In genomic region chr12:76263876-76264275, GRCm38 (mm10) we compare ENCODE assay signal across 17 mouse cellular contexts. TPM values are rescaled to one million over a fixed set of nuclear protein-coding genes. Genes with fewer than 3 reads are reported as not detected.
DNase-seq lines count a peak whose midpoint lies in the region; ATAC-seq lines count a peak whose summit lies in the region.
"Had no signal": no experiment of that assay in that cellular context is flagged by ENCODE, and none has a peak within 500 bp of the region (broad histone marks: within the 10 kb centered on the region; RNA-seq: fewer than 3 reads in every experiment).

No protein-coding gene starts in this region.

- H3K4me1 ChIP-seq in kidney, embryonic 14.5 days (ENCODE audit: control insufficient read depth, insufficient read depth, low read length), result no peaks in the 10 kb centered on the region
- H3K4me1 ChIP-seq in neural tube, embryonic 15.5 days, result peaks cover 4% of the 10 kb centered on the region; the same call in 1 of the 2 replicates
- H3K4me1 ChIP-seq: embryonic facial prominence, embryonic 12.5 days; intestine, embryonic 15.5 days; limb, embryonic 10.5 days had no signal

- no peak overlapping the region for H3K27ac ChIP-seq in kidney, embryonic 14.5 days (ENCODE audit: low read depth, low read length)
- H3K27ac ChIP-seq in neural tube, embryonic 15.5 days (replicated peaks), result 0 out of 2 replicates have a peak overlapping the region, but pooled peaks have one; percentile 15
- H3K27ac ChIP-seq: embryonic facial prominence, embryonic 12.5 days; intestine, embryonic 15.5 days; limb, embryonic 10.5 days had no signal

- H3K36me3 ChIP-seq in kidney, embryonic 14.5 days (ENCODE audit: control insufficient read depth, insufficient read depth, low read length), result no peaks in the 10 kb centered on the region
- no peaks in the 10 kb centered on the region for H3K36me3 ChIP-seq in neural tube, embryonic 15.5 days
- H3K36me3 ChIP-seq: embryonic facial prominence, embryonic 12.5 days; intestine, embryonic 15.5 days had no signal

- 36% methylated on average over 1 of the region's 1 CpGs for WGBS in kidney, embryonic 14.5 days
- 28% methylated on average over 1 of the region's 1 CpGs for WGBS in neural tube, embryonic 15.5 days

- no peaks in the 10 kb centered on the region for H3K27me3 ChIP-seq in kidney, embryonic 14.5 days (ENCODE audit: control insufficient read depth, insufficient read depth, low read length)
- H3K27me3 ChIP-seq in neural tube, embryonic 15.5 days (replicated peaks), result no peaks in the 10 kb centered on the region
- H3K27me3 ChIP-seq: embryonic facial prominence, embryonic 12.5 days; intestine, embryonic 15.5 days had no signal

- no peaks in the 10 kb centered on the region for H3K9me3 ChIP-seq in kidney, embryonic 14.5 days (ENCODE audit: control insufficient read depth, low read length)
- no peaks in the 10 kb centered on the region for H3K9me3 ChIP-seq in neural tube, embryonic 15.5 days (replicated peaks)
- H3K9me3 ChIP-seq: embryonic facial prominence, embryonic 12.5 days; intestine, embryonic 15.5 days; limb, embryonic 10.5 days had no signal

- no peak overlapping the region for H3K9ac ChIP-seq in kidney, embryonic 14.5 days (ENCODE audit: low read depth, low read length)
- H3K9ac ChIP-seq in neural tube, embryonic 15.5 days (replicated peaks), result no peak overlapping the region
- H3K9ac ChIP-seq: embryonic facial prominence, embryonic 12.5 days; intestine, embryonic 15.5 days had no signal

- ATAC-seq in kidney, embryonic 14.5 days (ENCODE audit: low FRiP score, low TSS enrichment), result no peak
- ATAC-seq in neural tube, embryonic 15.5 days (ENCODE audit: low FRiP score), result no peak
- ATAC-seq: intestine, embryonic 15.5 days had no signal

- H3K4me3 ChIP-seq in kidney, embryonic 14.5 days (ENCODE audit: low read length), result no peak overlapping the region
- H3K4me3 ChIP-seq in neural tube, embryonic 15.5 days (replicated peaks), result no peak overlapping the region
- H3K4me3 ChIP-seq: embryonic facial prominence, embryonic 12.5 days; intestine, embryonic 15.5 days; limb, embryonic 10.5 days had no signal

- peak; percentile 79 for DNase-seq in heart, adult 11 months
- no peak for DNase-seq in heart, adult 9 months (ENCODE audit: low spot score in 2 of 2)
- DNase-seq in kidney, adult 8-10 months, result peak; percentile 63
- DNase-seq in neural tube, embryonic 10.5 days (ENCODE audit: extremely low spot score, low spot score), result no peak
- no peak for DNase-seq in adrenal gland, postnatal 14 days
- DNase-seq: adrenal gland, postnatal 36 days; right cerebral cortex, postnatal 14 days; thymus, adult 18-20 months had no signal

- H3K4me2 ChIP-seq in kidney, embryonic 14.5 days (replicated peaks; ENCODE audit: low read depth, low read length), result no peak overlapping the region
- H3K4me2 ChIP-seq in neural tube, embryonic 15.5 days, result no peak overlapping the region
- H3K4me2 ChIP-seq: embryonic facial prominence, embryonic 12.5 days; intestine, embryonic 15.5 days had no signal

RNA-seq across cellular contexts. Expression of gene Mthfd1, which starts 8.8 kb away (rescaled TPM):
- polyA plus RNA-seq in kidney, embryonic 14.5 days (2014; fragmentation: Nextera tagmentation; extraction: Ambion mirVana), result 58.1 and 102 TPM in 2 replicates
- polyA plus RNA-seq in neural tube, embryonic 15.5 days (2015; fragmentation: Nextera tagmentation; extraction: Ambion mirVana), result 29.3 and 43.5 TPM in 2 replicates
- 46.8 and 61.0 TPM in 2 replicates for total RNA-seq in adrenal gland, postnatal 14 days (2021)

RNA-seq across cellular contexts. Expression of gene Tex21, which starts 17.3 kb away (rescaled TPM):
- polyA plus RNA-seq in kidney, embryonic 14.5 days (2014; fragmentation: Nextera tagmentation; extraction: Ambion mirVana), result not detected in 2 replicates
- not detected in 2 replicates for polyA plus RNA-seq in neural tube, embryonic 15.5 days (2015; fragmentation: Nextera tagmentation; extraction: Ambion mirVana)
- not detected in 2 replicates for total RNA-seq in adrenal gland, postnatal 14 days (2021)
- total RNA-seq: adrenal gland, postnatal 36 days; gastrocnemius, postnatal 4 days; layer of hippocampus, postnatal 14 days had no signal
- polyA plus RNA-seq: embryonic facial prominence, embryonic 12.5 days; heart, embryonic 16.5 days; intestine, embryonic 15.5 days; limb, embryonic 10.5 days; lung, embryonic 16.5 days had no signal

Comparison
In these comparisons a context has a peak if more than half of its experiments do, and no peak if none do; other contexts are left out.
1. DNase-seq: peak in heart, adult 11 months (single experiment) and kidney, adult 8-10 months (2 of 2); none in heart, adult 9 months (0 of 2), neural tube, embryonic 10.5 days (single experiment) and adrenal gland, postnatal 14 days (single experiment).